Mouse (Mus musculus) cortical plate, adult 2 months (tissue): ENCODE measurements around the gene Zfp324. TPM values are rescaled to one million over a fixed set of nuclear protein-coding genes. Genes with fewer than 3 reads are reported as not detected.
A peak's percentile ranks its signal among the peaks of the same experiment; 100 is the strongest.

ENCODE experiments used
- H3K27ac ChIP-seq: fragments of 200-500 bp; 2 replicates; pipeline ENCODE4 v1.5.1; 2012; ENCODE audit warnings: low read length, control low read depth, inconsistent platforms; ENCODE audit not compliant: insufficient read depth
- H3K4me1 ChIP-seq: fragments of 200-500 bp; 2 replicates; pipeline ENCODE4 v1.6.1; 2011; ENCODE audit warnings: low read length; ENCODE audit not compliant: control insufficient read depth, insufficient read depth
- H3K4me3 ChIP-seq: fragments of 200-500 bp; 2 replicates; pipeline ENCODE4 v1.5.1; 2011; ENCODE audit warnings: mild to moderate bottlenecking, low read length, control low read depth; ENCODE audit not compliant: insufficient read depth
- CTCF ChIP-seq: fragments of 200-500 bp; IDR thresholded peaks from 2 replicates; pipeline ENCODE4 v1.5.1; 2011; ENCODE audit warnings: mild to moderate bottlenecking, control low read depth, low read length; ENCODE audit not compliant: insufficient read depth; ENCODE audit errors: extremely low read depth
- POLR2A ChIP-seq: fragments of 200-500 bp; IDR thresholded peaks from 2 replicates; pipeline ENCODE4 v1.6.1; 2011; ENCODE audit warnings: mild to moderate bottlenecking, low read length, control low read depth; ENCODE audit not compliant: insufficient read depth; ENCODE audit errors: extremely low read depth
- polyA plus RNA-seq: library from polyadenylated mRNA; depleted of rRNA; stranded (reverse); fragments of >200 nt; gene quantifications from 2 replicates; pipeline ENCODE4 v1.2.3, GENCODE M21; 2012

The Zfp324 gene
- polyA plus RNA-seq, 1 experiment, result 6.1 TPM

DNA sequence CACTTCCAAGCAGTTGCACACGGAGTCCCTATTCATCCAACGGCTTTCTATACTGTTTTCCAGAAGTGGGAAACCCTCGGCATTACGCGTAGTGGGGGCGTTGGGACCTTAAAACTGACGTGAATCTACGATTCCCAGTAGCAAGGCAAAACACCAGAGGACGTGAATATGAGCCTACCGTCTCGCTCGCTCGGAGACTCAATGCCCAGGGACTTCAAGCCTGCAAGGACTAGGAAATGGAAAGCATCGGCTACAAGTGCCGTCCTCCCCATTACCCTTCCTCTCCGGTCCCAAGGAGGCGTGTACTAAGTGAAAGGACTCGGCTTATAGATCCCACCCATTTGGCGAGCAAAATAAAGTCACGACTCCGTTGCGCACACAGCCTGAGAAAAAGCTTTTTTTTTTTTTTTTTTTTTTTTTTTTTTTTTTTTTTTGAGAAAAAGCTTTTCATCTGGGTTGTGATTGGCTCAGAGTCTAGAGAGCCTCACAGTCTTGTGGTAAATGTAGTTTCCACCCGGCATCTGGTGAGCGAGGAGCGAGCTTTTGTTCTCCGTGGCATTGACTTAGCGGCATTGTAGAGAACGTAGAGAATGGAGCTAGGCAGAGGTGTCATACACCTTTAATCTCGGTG, 4.0 kb upstream of the Zfp324 start:
- TF ChIP-seq POLR2A (peak; percentile 30; the same call in 1 of the 2 replicates), CTCF (no peak)
- H3K4me1 ChIP-seq, result 0 out of 2 replicates have a peak, but pooled peaks cover 2% of the 10 kb centered on the region
- peak overlapping the region; percentile 58 for H3K4me3 ChIP-seq
- 0 out of 2 replicates have a peak overlapping the region, but pooled peaks have one; percentile 1 for H3K27ac ChIP-seq

DNA sequence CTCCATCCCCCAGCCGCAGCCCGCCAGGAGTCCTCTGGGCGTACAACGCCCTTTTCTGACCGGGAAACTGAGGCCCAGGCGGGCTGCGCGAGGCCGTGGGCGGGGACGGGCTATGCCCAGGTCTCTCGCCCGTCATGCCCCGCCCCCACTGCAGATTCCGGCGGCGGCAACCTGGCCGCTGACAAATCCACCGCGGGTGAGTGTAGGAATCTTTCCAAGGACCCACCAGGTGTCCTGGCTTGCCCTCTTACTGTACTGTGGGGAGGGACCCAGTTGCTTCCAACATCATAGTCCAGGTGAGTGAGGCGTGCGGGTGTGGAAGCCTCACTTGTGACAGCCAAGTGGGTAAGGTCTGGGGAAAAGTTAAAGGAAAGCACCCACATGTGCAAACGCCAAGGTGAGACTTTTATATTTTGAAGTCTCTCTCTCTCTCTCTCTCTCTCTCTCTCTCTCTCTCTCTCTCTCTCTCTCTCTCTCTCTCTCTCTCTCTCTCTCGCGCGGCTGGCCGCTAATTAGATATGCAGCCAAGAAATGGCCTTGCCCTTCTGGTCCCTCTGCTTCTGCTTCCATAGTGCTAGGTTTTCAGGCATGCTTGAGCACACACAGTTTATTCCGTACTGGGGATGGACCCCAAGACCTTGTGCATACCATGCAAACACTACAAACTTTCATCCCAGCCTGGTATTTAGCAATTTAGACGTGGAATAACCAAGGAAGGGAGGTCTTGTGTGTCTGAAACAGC, 637 bp downstream of the Zfp324 start:
- TF ChIP-seq POLR2A, result no peak
- TF ChIP-seq CTCF, result no peak
- Histone ChIP-seq H3K4me1 (peaks cover 3% of the 10 kb centered on the region; the same call in 1 of the 2 replicates), H3K27ac (peak overlapping the region; percentile 90), H3K4me3 (peak overlapping the region; percentile 82)

DNA sequence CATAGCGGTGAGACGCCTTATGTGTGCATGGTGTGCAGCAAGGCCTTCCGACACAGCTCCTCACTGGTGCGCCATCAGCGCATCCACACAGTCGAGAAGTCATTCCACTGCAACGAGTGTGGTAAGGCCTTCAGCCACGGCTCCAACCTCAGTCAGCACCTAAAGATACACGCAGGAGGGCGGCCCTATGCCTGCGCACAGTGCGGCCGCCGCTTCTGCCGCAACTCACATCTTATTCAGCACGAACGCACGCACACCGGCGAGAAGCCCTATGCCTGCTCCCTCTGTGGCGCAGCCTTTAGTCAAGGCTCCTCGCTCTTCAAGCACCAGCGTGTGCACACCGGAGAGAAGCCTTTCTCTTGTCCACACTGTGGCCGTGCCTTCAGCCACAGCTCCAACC, 5.3 kb downstream of the Zfp324 start:
- TF ChIP-seq POLR2A, result no peak
- no peak for TF ChIP-seq CTCF
- H3K4me1 ChIP-seq, result peaks cover 2% of the 10 kb centered on the region; the same call in 1 of the 2 replicates
- H3K4me3 ChIP-seq, result no peak overlapping the region
- no peak overlapping the region for H3K27ac ChIP-seq

DNA sequence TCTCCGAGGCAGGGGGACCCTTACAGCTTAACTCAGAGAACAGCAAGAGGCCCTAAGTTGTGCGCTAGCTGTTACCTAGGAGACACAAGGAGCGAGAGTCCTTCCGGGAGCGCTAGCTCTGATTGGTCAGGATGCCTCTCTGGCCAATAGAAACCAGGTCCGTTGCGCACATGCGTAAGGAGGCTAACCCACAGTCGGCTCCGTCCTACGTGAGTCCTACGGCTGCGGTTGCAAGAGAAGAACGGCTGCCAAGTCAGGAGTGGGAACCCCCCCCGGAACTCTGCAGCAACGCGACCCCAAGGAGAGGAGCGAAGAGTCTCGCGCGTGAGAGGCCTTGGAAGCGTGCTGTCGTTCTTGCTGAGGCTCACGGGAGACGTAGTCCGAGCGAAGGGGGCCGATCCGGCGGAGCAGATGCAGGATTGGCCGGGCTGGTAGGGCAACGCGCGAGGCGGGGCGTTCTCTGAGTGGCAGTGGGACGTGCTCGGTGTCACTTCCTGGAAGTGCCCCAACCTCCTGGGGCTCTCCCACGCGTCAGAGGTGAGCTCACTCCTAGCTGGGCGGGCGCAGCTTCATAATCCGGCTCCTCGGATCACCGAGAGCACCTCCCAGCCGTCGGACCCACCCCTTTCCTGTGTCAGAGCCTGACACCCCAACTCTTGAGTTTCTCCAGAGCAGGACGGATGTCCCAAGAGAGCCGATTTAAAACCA, 12.2 kb downstream of the Zfp324 start, which contains the start of gene Zfp446:
Gene Zfp446 (plus strand): TSS at position 167 of the 708 bp plus-strand sequence.
- H3K4me3 ChIP-seq, result peak within 1 kb of the TSS; percentile 48
- TF ChIP-seq CTCF (no peak), POLR2A (peak; percentile 80)
- H3K27ac ChIP-seq, result peak within 1 kb of the TSS; percentile 85
- no peaks in the 10 kb centered on the region for H3K4me1 ChIP-seq

DNA sequence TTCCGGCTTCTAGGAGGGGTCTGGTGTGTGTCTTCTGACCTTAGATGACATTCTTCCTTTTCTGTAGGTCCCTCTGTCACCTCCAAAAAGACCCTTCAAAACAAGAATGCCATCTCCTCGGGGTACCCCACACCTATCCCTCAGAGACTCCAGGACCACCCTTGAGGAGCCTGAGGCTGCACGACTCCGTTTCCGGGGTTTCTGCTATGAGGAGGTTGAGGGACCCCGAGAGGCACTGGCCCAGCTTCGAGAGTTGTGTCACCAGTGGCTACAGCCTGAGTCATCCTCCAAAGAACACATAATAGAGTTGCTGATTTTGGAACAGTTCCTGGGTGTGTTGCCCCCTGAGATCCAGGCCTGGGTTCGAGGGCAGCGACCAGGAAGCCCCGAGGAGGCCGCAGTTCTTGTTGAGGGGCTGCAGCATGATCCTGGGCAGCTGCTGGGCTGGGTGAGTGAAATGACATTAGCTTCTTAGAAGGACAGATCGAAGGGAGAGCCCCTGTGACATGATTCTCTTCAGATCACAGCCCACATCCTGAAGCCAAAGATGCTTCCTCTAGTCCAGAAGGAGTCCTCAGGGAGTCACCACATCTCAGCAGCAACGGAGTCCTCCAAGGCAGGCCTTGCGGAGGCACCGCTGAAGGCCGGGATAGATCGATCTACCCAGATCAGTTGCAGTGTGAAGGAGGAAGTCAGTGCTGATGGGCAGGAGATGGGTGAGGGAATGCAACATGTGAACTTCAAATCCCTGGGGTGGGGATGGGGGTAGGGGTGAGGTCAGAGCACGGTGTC, 13.5 kb downstream of the Zfp324 start:
- H3K27ac ChIP-seq, result no peak overlapping the region
- peak overlapping the region; percentile 48; the same call in 1 of the 2 replicates for H3K4me3 ChIP-seq
- H3K4me1 ChIP-seq, result no peaks in the 10 kb centered on the region
- TF ChIP-seq CTCF (no peak), POLR2A (no peak)

DNA sequence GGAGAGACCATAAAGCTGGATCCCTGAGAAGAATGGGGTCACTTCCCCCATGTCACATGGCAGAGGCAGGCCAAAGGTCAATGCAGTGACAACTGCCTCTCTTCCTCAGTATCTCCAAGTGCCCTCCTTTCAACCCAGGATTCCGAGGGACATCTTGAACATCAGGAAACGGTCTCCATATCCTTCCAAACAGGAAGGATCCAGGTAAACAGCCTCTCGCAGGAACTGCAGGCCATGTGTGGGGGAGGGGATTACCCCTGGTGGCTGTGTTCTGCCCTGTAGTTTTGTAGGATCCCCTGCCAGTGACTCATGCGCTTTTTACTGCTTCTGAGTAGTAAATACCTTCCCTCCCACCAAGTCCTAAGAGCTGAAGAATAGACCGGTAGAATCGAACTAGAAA, 14.1 kb downstream of the Zfp324 start:
- Histone ChIP-seq H3K4me1 (no peaks in the 10 kb centered on the region), H3K27ac (no peak overlapping the region), H3K4me3 (no peak overlapping the region)
- TF ChIP-seq POLR2A (no peak), CTCF (no peak)

DNA sequence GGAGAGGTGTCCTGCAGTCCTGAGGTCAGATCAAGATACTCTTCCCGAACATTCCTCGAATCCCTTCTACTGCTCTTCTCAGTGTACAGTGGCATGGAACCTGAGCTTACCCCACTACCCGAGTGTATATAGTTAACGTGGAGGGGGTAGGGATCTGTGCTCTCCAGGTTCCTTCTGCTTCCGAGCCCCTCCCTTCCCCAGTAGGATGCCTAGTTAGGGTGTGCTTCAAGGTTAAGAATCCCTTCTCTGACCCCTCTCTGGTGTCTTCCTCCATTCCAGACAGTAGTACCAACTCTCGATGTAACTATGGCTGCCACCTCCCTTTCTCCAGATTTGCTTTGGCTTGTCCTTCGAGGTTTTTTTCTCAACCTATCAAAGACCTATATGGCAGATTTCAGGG, 14.7 kb downstream of the Zfp324 start:
- TF ChIP-seq POLR2A (no peak), CTCF (no peak)
- H3K4me3 ChIP-seq, result no peak overlapping the region
- H3K4me1 ChIP-seq, result no peaks in the 10 kb centered on the region
- H3K27ac ChIP-seq, result no peak overlapping the region

DNA sequence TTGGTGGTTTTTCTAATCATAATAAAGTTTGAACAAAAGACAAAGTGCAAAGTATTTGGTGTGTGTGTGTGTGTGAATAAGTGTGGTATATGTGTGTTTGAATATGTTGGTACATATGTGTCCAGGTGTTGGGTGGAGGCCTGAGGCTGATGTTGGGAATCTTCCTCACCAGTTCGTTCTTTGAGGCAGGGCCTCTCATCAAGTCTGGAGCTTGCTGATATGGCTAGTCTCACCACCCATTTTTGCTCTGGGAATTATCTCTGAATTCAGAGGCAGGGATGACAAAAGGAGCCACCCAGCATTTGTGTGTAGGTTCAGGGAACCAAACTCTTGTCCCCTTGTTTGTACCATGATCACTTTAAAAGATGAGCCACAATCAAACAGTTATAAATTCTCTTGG, 20.1 kb downstream of the Zfp324 start:
- Histone ChIP-seq H3K4me3 (no peak overlapping the region), H3K27ac (no peak overlapping the region), H3K4me1 (no peaks in the 10 kb centered on the region)
- TF ChIP-seq POLR2A (no peak), CTCF (no peak)

DNA sequence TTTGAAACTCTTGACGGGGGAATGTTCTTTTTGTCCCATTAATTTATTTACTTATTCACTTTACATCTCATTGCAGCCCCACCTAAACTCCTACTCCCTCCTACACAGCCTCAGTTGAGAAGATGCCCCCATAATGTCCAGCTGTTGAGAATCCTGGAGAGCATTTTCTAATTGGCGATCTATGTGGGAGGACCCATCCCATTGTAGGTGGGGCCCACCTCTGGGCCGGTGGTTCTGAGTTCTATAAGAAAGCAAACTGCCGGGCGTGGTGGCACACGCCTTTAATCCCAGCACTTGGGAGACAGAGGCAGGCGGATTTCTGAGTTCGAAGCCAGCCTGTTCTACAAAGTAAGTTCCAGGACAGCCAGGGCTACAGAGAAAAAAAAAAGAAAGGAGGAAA, 21.3 kb downstream of the Zfp324 start:
- TF ChIP-seq CTCF (no peak), POLR2A (no peak)
- Histone ChIP-seq H3K4me1 (no peaks in the 10 kb centered on the region), H3K4me3 (no peak overlapping the region)

More for the DNA sequence above, 21.3 kb downstream of the Zfp324 start:
- H3K27ac ChIP-seq, result no peak overlapping the region
